Comparison of ENCODE assay signal across 21 mouse cellular contexts in the genomic region with DNA sequence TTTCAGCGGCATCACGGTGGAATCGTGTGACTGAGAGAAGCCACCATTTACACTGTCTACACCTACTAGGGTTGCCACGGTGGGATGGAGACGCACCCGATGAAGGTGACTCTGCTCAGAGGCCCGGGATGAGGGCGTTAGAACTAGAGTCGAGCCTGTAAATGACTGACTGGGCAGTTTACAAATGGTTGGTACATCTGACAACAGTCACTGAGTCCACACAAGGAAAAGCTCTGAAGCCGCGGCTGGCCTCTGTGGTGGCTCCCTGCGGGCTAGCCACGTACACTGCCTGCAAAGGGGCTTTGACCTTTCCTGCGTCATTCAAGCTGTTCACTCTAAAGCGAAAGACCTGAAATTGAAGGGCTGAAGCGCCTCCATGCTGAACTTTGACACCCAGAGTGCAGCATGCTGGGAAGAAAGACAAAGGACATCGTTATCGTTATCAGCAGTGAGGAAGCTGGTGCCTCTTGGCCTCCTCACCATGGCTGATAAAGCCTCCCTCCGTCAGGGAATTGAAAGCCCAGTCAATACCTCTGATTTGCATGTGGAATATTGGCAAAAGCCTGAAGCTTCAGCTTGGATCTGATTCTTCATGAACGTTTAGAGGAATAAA.
DNase-seq lines count a peak whose midpoint lies in the region; ATAC-seq and TF ChIP-seq lines count a peak whose summit lies in the region.
"Had no signal": no experiment of that assay in that cellular context is flagged by ENCODE, and none has a peak within 500 bp of the region (broad histone marks: within the 10 kb centered on the region; RNA-seq: fewer than 3 reads in every experiment).

No protein-coding gene starts in this region.

- no peak for TF ChIP-seq EP300 in stomach, postnatal 0 days (optimal IDR thresholded peaks at IDR 0.05)

- no peak overlapping the region for H3K9ac ChIP-seq in hindbrain, embryonic 12.5 days
- no peak overlapping the region for H3K9ac ChIP-seq in intestine, postnatal 0 days (ENCODE audit: low read depth, low read length)
- H3K9ac ChIP-seq in stomach, postnatal 0 days (ENCODE audit: low read length): no peak overlapping the region
- H3K9ac ChIP-seq: forebrain, postnatal 0 days; hindbrain, embryonic 14.5 days; limb, embryonic 13.5 days; midbrain, embryonic 12.5 days had no signal

- H3K4me2 ChIP-seq in hindbrain, embryonic 12.5 days (replicated peaks): no peak overlapping the region
- H3K4me2 ChIP-seq in intestine, postnatal 0 days (replicated peaks; ENCODE audit: low read depth): peak overlapping the region; percentile 10
- no peak overlapping the region for H3K4me2 ChIP-seq in stomach, postnatal 0 days (replicated peaks; ENCODE audit: low read depth)
- H3K4me2 ChIP-seq: hindbrain, embryonic 14.5 days; limb, embryonic 13.5 days; midbrain, embryonic 12.5 days had no signal

- no peak overlapping the region for H3K4me3 ChIP-seq in hindbrain, embryonic 10.5 days
- no peak overlapping the region for H3K4me3 ChIP-seq in hindbrain, embryonic 12.5 days
- no peak overlapping the region for H3K4me3 ChIP-seq in intestine, postnatal 0 days (ENCODE audit: low read depth, low read length)
- H3K4me3 ChIP-seq in stomach, postnatal 0 days (ENCODE audit: low read depth, low read length): no peak overlapping the region
- H3K4me3 ChIP-seq: heart, adult 2 months; limb, embryonic 13.5 days; midbrain, embryonic 12.5 days had no signal

- peaks cover 32% of the 10 kb centered on the region for H3K4me1 ChIP-seq in hindbrain, embryonic 10.5 days (replicated peaks)
- H3K4me1 ChIP-seq in hindbrain, embryonic 12.5 days: peaks cover 18% of the 10 kb centered on the region
- H3K4me1 ChIP-seq in intestine, postnatal 0 days (replicated peaks; ENCODE audit: control insufficient read depth, insufficient read depth, low read length): no peaks in the 10 kb centered on the region
- H3K4me1 ChIP-seq in stomach, postnatal 0 days (replicated peaks; ENCODE audit: control insufficient read depth, insufficient read depth): no peaks in the 10 kb centered on the region
- H3K4me1 ChIP-seq: limb, embryonic 13.5 days had no signal

- H3K27ac ChIP-seq in hindbrain, embryonic 10.5 days: peak overlapping the region; percentile 47
- no peak overlapping the region for H3K27ac ChIP-seq in hindbrain, embryonic 12.5 days
- no peak overlapping the region for H3K27ac ChIP-seq in intestine, postnatal 0 days (ENCODE audit: low read depth, low read length)
- no peak overlapping the region for H3K27ac ChIP-seq in stomach, postnatal 0 days (replicated peaks)
- H3K27ac ChIP-seq: heart, adult 2 months; hindbrain, embryonic 14.5 days; limb, embryonic 13.5 days; midbrain, embryonic 12.5 days had no signal

- DNase-seq in embryo, embryonic 10 days (ENCODE audit: low spot score): peak; percentile 24
- no peak for DNase-seq in embryo, embryonic 11 days
- peak; percentile 32 for DNase-seq in hindbrain, embryonic 10.5 days (ENCODE audit: low spot score)
- peak; percentile 29 for DNase-seq in stomach, postnatal 0 days (ENCODE audit: low spot score)
- no peak for DNase-seq in lung, postnatal 25 days (ENCODE audit: low spot score)
- DNase-seq: adrenal gland, adult 8-10 months; cerebellum, adult 18-20 months; cerebellum, postnatal 25 days; forebrain, postnatal 0 days; gastrocnemius, postnatal 36 days; heart, adult 2 months; kidney, postnatal 25 days; right cerebral cortex, postnatal 14 days; thymus, postnatal 14 days had no signal

- WGBS in hindbrain, embryonic 10.5 days: 60% methylated on average over 20 of the region's 20 CpGs
- 56% methylated on average over 20 of the region's 20 CpGs for WGBS in hindbrain, embryonic 12.5 days
- WGBS in intestine, postnatal 0 days: 62% methylated on average over 20 of the region's 20 CpGs
- 70% methylated on average over 20 of the region's 20 CpGs for WGBS in stomach, postnatal 0 days

- no peak for TF ChIP-seq CTCF in intestine, postnatal 0 days (IDR thresholded peaks at IDR 0.05; ENCODE audit: low read depth)
- TF ChIP-seq CTCF in stomach, postnatal 0 days (IDR thresholded peaks at IDR 0.05; ENCODE audit: low read depth): no peak

- no peaks in the 10 kb centered on the region for H3K36me3 ChIP-seq in hindbrain, embryonic 10.5 days
- H3K36me3 ChIP-seq in hindbrain, embryonic 12.5 days: no peaks in the 10 kb centered on the region
- no peaks in the 10 kb centered on the region for H3K36me3 ChIP-seq in intestine, postnatal 0 days (ENCODE audit: control insufficient read depth, insufficient read depth)
- H3K36me3 ChIP-seq in stomach, postnatal 0 days (ENCODE audit: control insufficient read depth, insufficient read depth, low read length): no peaks in the 10 kb centered on the region
- H3K36me3 ChIP-seq: limb, embryonic 13.5 days; midbrain, embryonic 12.5 days had no signal

- no peaks in the 10 kb centered on the region for H3K9me3 ChIP-seq in hindbrain, embryonic 10.5 days
- no peaks in the 10 kb centered on the region for H3K9me3 ChIP-seq in hindbrain, embryonic 12.5 days (replicated peaks)
- H3K9me3 ChIP-seq in intestine, postnatal 0 days (ENCODE audit: control insufficient read depth): no peaks in the 10 kb centered on the region
- no peaks in the 10 kb centered on the region for H3K9me3 ChIP-seq in stomach, postnatal 0 days (ENCODE audit: control insufficient read depth, low read length)
- H3K9me3 ChIP-seq: limb, embryonic 13.5 days; midbrain, embryonic 12.5 days had no signal

- no peak for ATAC-seq in hindbrain, embryonic 12.5 days (ENCODE audit: low FRiP score)
- peak; percentile 81 for ATAC-seq in intestine, postnatal 0 days
- ATAC-seq in stomach, postnatal 0 days (ENCODE audit: low FRiP score, low TSS enrichment): peak; percentile 59; the same call in 1 of the 2 replicates
- ATAC-seq: activated CD4-positive, CD25-positive, alpha-beta regulatory T cell, adult 4 months; forebrain, postnatal 0 days; lung, postnatal 0 days had no signal

- H3K27me3 ChIP-seq in hindbrain, embryonic 10.5 days (ENCODE audit: insufficient read depth, poor library complexity, severe bottlenecking): no peaks in the 10 kb centered on the region
- H3K27me3 ChIP-seq in hindbrain, embryonic 12.5 days: no peaks in the 10 kb centered on the region
- no peaks in the 10 kb centered on the region for H3K27me3 ChIP-seq in intestine, postnatal 0 days (replicated peaks; ENCODE audit: control insufficient read depth, insufficient read depth, low read length)
- no peaks in the 10 kb centered on the region for H3K27me3 ChIP-seq in stomach, postnatal 0 days (ENCODE audit: control insufficient read depth, insufficient read depth, low read length)
- H3K27me3 ChIP-seq: limb, embryonic 13.5 days; midbrain, embryonic 12.5 days had no signal

Comparison
In these comparisons a context has a peak if more than half of its experiments do, and no peak if none do; other contexts are left out.
1. DNase-seq: peak in embryo, embryonic 10 days (single experiment), hindbrain, embryonic 10.5 days (single experiment) and stomach, postnatal 0 days (single experiment); none in embryo, embryonic 11 days (single experiment) and lung, postnatal 25 days (single experiment).